9 mouse cellular contexts compared by ENCODE assay signal in the genomic region with DNA sequence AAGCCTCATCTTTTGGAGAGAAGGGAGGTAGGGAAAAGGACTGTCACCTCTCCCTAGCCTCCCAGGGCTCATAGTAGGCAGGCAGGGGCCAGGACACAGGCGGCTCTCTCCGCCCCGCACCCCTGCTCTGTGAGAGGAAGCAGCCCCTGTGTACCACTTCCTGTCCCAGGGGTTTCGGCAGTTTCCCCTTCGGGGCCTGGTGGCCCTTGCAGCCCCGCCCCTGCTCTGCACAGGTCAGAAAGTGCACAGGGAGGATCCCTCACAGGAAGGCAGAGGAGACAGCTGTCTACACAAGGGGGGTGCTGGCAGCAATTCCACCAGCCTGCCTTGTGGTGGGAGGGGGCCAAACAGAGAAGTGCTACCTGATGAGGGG. TPM values are rescaled to one million over a fixed set of nuclear protein-coding genes. Genes with fewer than 3 reads are reported as not detected.
DNase-seq lines count a peak whose midpoint lies in the region; ATAC-seq and TF ChIP-seq lines count a peak whose summit lies in the region.
"Had no signal": no experiment of that assay in that cellular context is flagged by ENCODE, and none has a peak within 500 bp of the region (broad histone marks: within the 10 kb centered on the region; RNA-seq: fewer than 3 reads in every experiment).

No protein-coding gene starts in this region.

- no peaks in the 10 kb centered on the region for H3K27me3 ChIP-seq in liver, embryonic 16.5 days (ENCODE audit: control insufficient read depth, insufficient read depth, low read depth, low read length)
- no peaks in the 10 kb centered on the region for H3K27me3 ChIP-seq in midbrain, embryonic 11.5 days (ENCODE audit: control insufficient read depth, insufficient read depth, low read length)
- no peaks in the 10 kb centered on the region for H3K27me3 ChIP-seq in midbrain, postnatal 0 days (ENCODE audit: insufficient read depth, low read length)
- H3K27me3 ChIP-seq: hindbrain, embryonic 15.5 days; neural tube, embryonic 13.5 days had no signal

- 15% methylated on average over 6 of the region's 6 CpGs for WGBS in liver, embryonic 16.5 days (ENCODE audit: insufficient replicate concordance)
- WGBS in midbrain, embryonic 11.5 days, result 49% methylated on average over 6 of the region's 6 CpGs
- 52% methylated on average over 6 of the region's 6 CpGs for WGBS in midbrain, postnatal 0 days

- no peak overlapping the region for H3K9ac ChIP-seq in liver, embryonic 16.5 days (ENCODE audit: low read depth, low read length)
- H3K9ac ChIP-seq in midbrain, embryonic 11.5 days (ENCODE audit: low read length), result no peak overlapping the region
- no peak overlapping the region for H3K9ac ChIP-seq in midbrain, postnatal 0 days (replicated peaks; ENCODE audit: low read length, poor library complexity, severe bottlenecking)
- H3K9ac ChIP-seq: hindbrain, embryonic 15.5 days; neural tube, embryonic 13.5 days had no signal

- ATAC-seq in common myeloid progenitor, adult 5-6 weeks (replicated peaks; ENCODE audit: low read depth, poor library complexity, severe bottlenecking), result peak; percentile 70
- ATAC-seq in liver, embryonic 16.5 days (ENCODE audit: low read depth), result peak; percentile 66
- ATAC-seq in midbrain, embryonic 11.5 days (ENCODE audit: low FRiP score), result no peak
- no peak for ATAC-seq in midbrain, postnatal 0 days (ENCODE audit: low FRiP score)

- H3K4me1 ChIP-seq in liver, embryonic 16.5 days (ENCODE audit: control insufficient read depth, low read depth, low read length), result peaks cover 6% of the 10 kb centered on the region
- H3K4me1 ChIP-seq in midbrain, embryonic 11.5 days (ENCODE audit: control insufficient read depth, insufficient read depth, low read length), result no peaks in the 10 kb centered on the region
- no peaks in the 10 kb centered on the region for H3K4me1 ChIP-seq in midbrain, postnatal 0 days (ENCODE audit: insufficient read depth, low read length)
- H3K4me1 ChIP-seq: hindbrain, embryonic 15.5 days; neural tube, embryonic 13.5 days had no signal

- H3K9me3 ChIP-seq in liver, embryonic 16.5 days (replicated peaks; ENCODE audit: control insufficient read depth, low read length), result no peaks in the 10 kb centered on the region
- H3K9me3 ChIP-seq in midbrain, embryonic 11.5 days (ENCODE audit: control insufficient read depth, low read length), result no peaks in the 10 kb centered on the region
- no peaks in the 10 kb centered on the region for H3K9me3 ChIP-seq in midbrain, postnatal 0 days (ENCODE audit: low read length)
- H3K9me3 ChIP-seq: hindbrain, embryonic 15.5 days; neural tube, embryonic 13.5 days had no signal

- intact Hi-C loops in gastrocnemius, postnatal 36 days (cut with DNase I), result no loop called here

- peak overlapping the region; percentile 53 for H3K27ac ChIP-seq in liver, embryonic 16.5 days (ENCODE audit: low read length)
- no peak overlapping the region for H3K27ac ChIP-seq in midbrain, embryonic 11.5 days (ENCODE audit: low read depth, low read length)
- no peak overlapping the region for H3K27ac ChIP-seq in midbrain, postnatal 0 days (ENCODE audit: low read depth, low read length)
- H3K27ac ChIP-seq: hindbrain, embryonic 15.5 days; neural tube, embryonic 13.5 days had no signal

- 0 out of 2 replicates have a peak overlapping the region, but pooled peaks have one; percentile 21 for H3K4me3 ChIP-seq in liver, embryonic 16.5 days (ENCODE audit: low read depth, low read length)
- H3K4me3 ChIP-seq in midbrain, embryonic 11.5 days (ENCODE audit: low read depth, low read length), result no peak overlapping the region
- no peak overlapping the region for H3K4me3 ChIP-seq in midbrain, postnatal 0 days (ENCODE audit: low read depth, low read length)
- H3K4me3 ChIP-seq: hindbrain, embryonic 15.5 days; neural tube, embryonic 13.5 days had no signal

- DNase-seq in ES-CJ7 (ENCODE audit: low read depth, low spot score), result peak; percentile 55
- peak; percentile 37 to 82 for DNase-seq in spleen, postnatal 10 days (ENCODE audit: low spot score in 2 of 2)
- no peak for DNase-seq in midbrain, embryonic 11.5 days (ENCODE audit: low spot score, missing footprints)
- no peak for DNase-seq in midbrain, postnatal 0 days (ENCODE audit: low spot score)
- no peak for DNase-seq in gastrocnemius, postnatal 36 days

- no peaks in the 10 kb centered on the region for H3K36me3 ChIP-seq in liver, embryonic 16.5 days (ENCODE audit: control insufficient read depth, insufficient read depth)
- no peaks in the 10 kb centered on the region for H3K36me3 ChIP-seq in midbrain, embryonic 11.5 days (ENCODE audit: control insufficient read depth, insufficient read depth, low read length)
- no peaks in the 10 kb centered on the region for H3K36me3 ChIP-seq in midbrain, postnatal 0 days (ENCODE audit: insufficient read depth, low read length)
- H3K36me3 ChIP-seq: hindbrain, embryonic 15.5 days; neural tube, embryonic 13.5 days had no signal

- TF ChIP-seq CTCF in midbrain, postnatal 0 days (IDR thresholded peaks at IDR 0.05), result no peak

- peak overlapping the region; percentile 17; the same call in 1 of the 2 replicates for H3K4me2 ChIP-seq in liver, embryonic 16.5 days (ENCODE audit: low read depth, low read length)
- H3K4me2 ChIP-seq in midbrain, embryonic 11.5 days, result no peak overlapping the region
- no peak overlapping the region for H3K4me2 ChIP-seq in midbrain, postnatal 0 days (ENCODE audit: low read depth, low read length, poor library complexity, severe bottlenecking)
- H3K4me2 ChIP-seq: hindbrain, embryonic 15.5 days; neural tube, embryonic 13.5 days had no signal

RNA-seq across cellular contexts. Expression of a gene that starts 29.4 kb away (rescaled TPM):
- 24.6 and 29.9 TPM in 2 replicates for total RNA-seq in common myeloid progenitor, adult 5-6 weeks (2017)
- 1.9 and 2.8 TPM in 2 replicates for polyA plus RNA-seq in liver, embryonic 16.5 days (2015; fragmentation: Nextera tagmentation; extraction: Ambion mirVana)
- polyA plus RNA-seq in midbrain, embryonic 11.5 days (2014; fragmentation: Nextera tagmentation; extraction: Ambion mirVana), result 2.0 and 2.2 TPM in 2 replicates
- total RNA-seq in midbrain, postnatal 0 days (2014; rRNA removed), result 0.99 and 1.2 TPM in 2 replicates
- polyA plus RNA-seq in midbrain, postnatal 0 days (2015; fragmentation: Nextera tagmentation; extraction: Ambion mirVana), result 0.22 and 0.23 TPM in 2 replicates
- 1 to 10 TPM; 1.9 to 2.0 TPM for total RNA-seq in gastrocnemius, postnatal 36 days (2021)

Comparison
In these comparisons a context has a peak if more than half of its experiments do, and no peak if none do; other contexts are left out.
1. DNase-seq: peak in ES-CJ7 (single experiment) and spleen, postnatal 10 days (2 of 2); none in midbrain, embryonic 11.5 days (single experiment), midbrain, postnatal 0 days (single experiment) and gastrocnemius, postnatal 36 days (0 of 2).
2. ATAC-seq: peak in common myeloid progenitor, adult 5-6 weeks (single experiment) and liver, embryonic 16.5 days (single experiment); none in midbrain, embryonic 11.5 days (single experiment) and midbrain, postnatal 0 days (single experiment).